Mouse (Mus musculus): Measurements from ENCODE around the gene Anapc7.

DNA sequence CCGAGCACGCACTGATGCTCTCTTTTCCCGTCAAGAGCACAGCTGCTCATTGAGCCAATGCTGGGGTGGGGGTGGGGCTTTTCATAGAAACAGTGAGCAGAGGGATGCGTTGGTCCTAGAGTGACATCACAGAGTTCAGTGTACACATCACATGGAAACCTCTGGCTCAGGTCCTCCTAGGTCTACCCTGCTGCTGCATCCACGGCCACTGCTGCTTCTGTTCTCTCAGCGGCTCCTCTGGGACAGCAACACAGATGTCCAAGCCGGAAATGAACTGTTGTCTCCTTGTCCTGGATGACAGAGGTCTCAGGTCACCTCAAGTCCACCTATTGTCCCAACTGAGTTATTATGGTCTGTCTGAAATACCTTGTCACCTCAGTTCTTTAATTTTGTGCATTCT is 28.5 kb downstream of the Anapc7 start:
- TF ChIP-seq POLR2A (IDR thresholded peaks at IDR 0.05; ENCODE audit: borderline replicate concordance, control insufficient read depth, low read depth, low read length) (no peak), CTCF (IDR thresholded peaks at IDR 0.05; ENCODE audit: control insufficient read depth, insufficient read depth, low read length) (no peak)

Data from bone marrow, adult 2 months (tissue).